Mouse (Mus musculus) midbrain, embryonic 10.5 days (tissue): Measurements from ENCODE around the gene Cadm4. TPM values are rescaled to one million over a fixed set of nuclear protein-coding genes. Genes with fewer than 3 reads are reported as not detected.
A peak's percentile ranks its signal among the peaks of the same experiment; 100 is the strongest.

Experiments used
- DNase-seq: peaks from one replicate; pipeline ENCODE4 v3.0.0-alpha.2; 2017; ENCODE audit warnings: low spot score
- H3K27ac ChIP-seq: fragments of 300-500 bp; sonication (generic); replicated peaks from 2 replicates; pipeline ENCODE4 v1.5.1; 2016; ENCODE audit warnings: mild to moderate bottlenecking
- H3K27me3 ChIP-seq: fragments of 300-500 bp; sonication (generic); 2 replicates; pipeline ENCODE4 v1.6.1; 2016; ENCODE audit warnings: low read depth, mild to moderate bottlenecking; ENCODE audit not compliant: poor library complexity, severe bottlenecking
- H3K36me3 ChIP-seq: fragments of 300-500 bp; sonication (generic); 2 replicates; pipeline ENCODE4 v1.6.1; 2016; ENCODE audit warnings: mild to moderate bottlenecking, moderate library complexity
- H3K4me1 ChIP-seq: fragments of 300-500 bp; sonication (generic); 2 replicates; pipeline ENCODE4 v1.6.1; 2016
- H3K4me3 ChIP-seq: fragments of 300-500 bp; sonication (generic); 2 replicates; pipeline ENCODE4 v1.5.1; 2016; ENCODE audit warnings: mild to moderate bottlenecking, moderate library complexity
- H3K9me3 ChIP-seq: fragments of 300-500 bp; sonication (generic); replicated peaks from 2 replicates; pipeline ENCODE4 v1.6.1; 2016; ENCODE audit warnings: mild to moderate bottlenecking
- WGBS: fragments of 180-500 bp; shearing (Covaris S2); methylation state at CpG from one replicate; pipeline ENCODE4 v1.1.7; 2016; 5-methylcytosine and 5-hydroxymethylcytosine counted together
- polyA plus RNA-seq: library from polyadenylated mRNA; unstranded; fragments of >200 nt; fragmentation: Nextera tagmentation; extraction: Ambion mirVana; gene quantifications from 2 replicates; pipeline ENCODE4 v1.2.1, GENCODE M21; 2016

The Cadm4 gene
- polyA plus RNA-seq, 1 experiment from 2014 or later = 10.0 TPM

GRCm38 (mm10) chr7:24454199-24454598 is 27.6 kb upstream of the Cadm4 start:
- no peaks in the 10 kb centered on the region for H3K4me1 ChIP-seq
- no peak overlapping the region for H3K27ac ChIP-seq
- H3K36me3 ChIP-seq = no peaks in the 10 kb centered on the region
- no peak overlapping the region for H3K4me3 ChIP-seq
- DNase-seq = no peak
- peaks cover 1% of the 10 kb centered on the region; the same call in 1 of the 2 replicates for H3K27me3 ChIP-seq
- 75% methylated on average over 2 of the region's 2 CpGs for WGBS
- no peaks in the 10 kb centered on the region for H3K9me3 ChIP-seq

- Histone ChIP-seq H3K27me3 (peaks cover 3% of the 10 kb centered on the region; the same call in 1 of the 2 replicates), H3K4me3 (no peak overlapping the region), H3K4me1 (no peaks in the 10 kb centered on the region), H3K9me3 (no peaks in the 10 kb centered on the region), H3K36me3 (no peaks in the 10 kb centered on the region), H3K27ac (no peak overlapping the region)
- DNase-seq = no peak
- 79% methylated on average over 5 of the region's 5 CpGs for WGBS
These were observed 26.1 kb upstream of the Cadm4 start for GRCm38 (mm10) chr7:24455726-24456125.

- Histone ChIP-seq H3K4me1 (peaks cover 8% of the 10 kb centered on the region), H3K36me3 (no peaks in the 10 kb centered on the region), H3K9me3 (no peaks in the 10 kb centered on the region), H3K27ac (no peak overlapping the region), H3K4me3 (no peak overlapping the region), H3K27me3 (peaks cover 13% of the 10 kb centered on the region)
- WGBS = 77% methylated on average over 10 of the region's 10 CpGs
- DNase-seq = no peak
These were observed 24.0 kb upstream of the Cadm4 start for GRCm38 (mm10) chr7:24457726-24458370.

GRCm38 (mm10) chr7:24459440-24459839 is 22.4 kb upstream of the Cadm4 start:
- Histone ChIP-seq H3K4me3 (no peak overlapping the region), H3K4me1 (peaks cover 12% of the 10 kb centered on the region), H3K36me3 (no peaks in the 10 kb centered on the region), H3K27ac (no peak overlapping the region), H3K27me3 (peaks cover 19% of the 10 kb centered on the region), H3K9me3 (no peaks in the 10 kb centered on the region)
- DNase-seq = no peak
- 85% methylated on average over 5 of the region's 5 CpGs for WGBS

DNA sequence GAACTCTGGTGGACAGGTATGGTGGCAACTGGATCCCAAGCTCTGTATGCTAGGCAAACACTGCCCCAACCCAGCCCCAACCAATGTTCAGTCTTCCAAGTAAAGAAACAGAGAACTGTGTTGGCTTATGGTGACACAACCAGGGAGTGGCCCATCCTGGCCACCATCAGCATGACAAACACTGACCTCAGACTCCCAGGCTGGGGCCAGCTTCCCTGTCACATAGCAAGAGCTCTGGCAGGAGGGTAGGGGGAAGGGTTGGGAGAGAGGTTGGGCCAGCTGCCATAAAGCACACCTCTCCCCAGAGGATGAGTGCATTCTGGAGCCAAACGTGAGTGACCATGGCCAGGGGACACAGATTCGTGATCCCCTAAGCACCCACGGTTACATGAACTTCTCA is 22.0 kb upstream of the Cadm4 start:
- no peaks in the 10 kb centered on the region for H3K36me3 ChIP-seq
- 67% methylated on average over 3 of the region's 3 CpGs for WGBS
- peaks cover 19% of the 10 kb centered on the region for H3K27me3 ChIP-seq

GRCm38 (mm10) chr7:24461376-24462051 is 20.3 kb upstream of the Cadm4 start:
- Histone ChIP-seq H3K27ac (no peak overlapping the region), H3K36me3 (no peaks in the 10 kb centered on the region), H3K27me3 (peaks cover 19% of the 10 kb centered on the region), H3K9me3 (no peaks in the 10 kb centered on the region), H3K4me3 (no peak overlapping the region), H3K4me1 (peaks cover 12% of the 10 kb centered on the region)
- no peak for DNase-seq
- 71% methylated on average over 14 of the region's 14 CpGs for WGBS

More for the DNA sequence above, 22.0 kb upstream of the Cadm4 start:
- Histone ChIP-seq H3K9me3 (no peaks in the 10 kb centered on the region), H3K4me1 (peaks cover 12% of the 10 kb centered on the region), H3K4me3 (no peak overlapping the region), H3K27ac (no peak overlapping the region)
- no peak for DNase-seq

DNA sequence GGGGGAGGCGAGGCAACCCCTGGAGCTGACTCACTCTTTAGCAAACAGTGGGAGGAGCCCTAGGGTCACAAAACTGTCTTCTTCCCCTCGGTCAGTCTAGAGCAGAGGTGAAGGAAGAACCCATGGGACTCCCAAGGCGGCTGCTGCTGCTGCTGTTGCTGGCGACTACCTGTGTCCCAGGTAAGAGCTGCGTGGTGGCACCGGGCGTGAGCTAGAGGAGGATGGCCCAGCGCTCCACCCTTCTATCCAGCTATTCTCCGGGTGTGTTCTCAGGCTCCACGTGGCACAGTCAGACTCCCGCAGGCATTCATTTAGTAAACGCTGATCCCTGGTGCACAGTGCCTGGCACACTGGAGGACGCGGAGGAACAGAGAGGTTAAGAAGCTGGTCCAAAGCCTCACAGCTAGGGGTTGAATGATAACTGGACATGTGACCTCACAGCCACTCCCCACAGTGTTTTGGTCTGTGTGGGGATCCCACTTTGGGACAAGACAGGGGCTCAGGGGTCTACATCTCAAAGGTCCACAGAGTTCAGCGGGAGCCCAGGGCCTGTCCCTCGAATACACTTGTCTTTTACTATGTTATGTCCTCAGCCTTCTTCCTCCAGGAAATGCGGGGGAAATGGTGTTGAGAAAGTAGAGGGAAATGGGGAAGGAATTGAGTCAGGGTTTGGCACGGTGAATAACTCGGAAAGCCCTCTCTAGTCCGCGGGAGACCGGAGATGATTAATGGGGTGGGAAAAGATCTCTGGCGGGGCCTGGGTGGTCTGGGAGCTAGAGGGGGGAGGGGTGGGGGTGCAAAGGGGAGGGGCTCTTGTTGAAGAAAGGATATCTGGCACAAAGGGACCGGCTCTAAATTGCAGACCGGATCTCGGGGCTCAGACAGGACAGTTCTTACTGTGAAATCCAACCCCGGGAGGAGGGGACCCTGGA is 19.2 kb upstream of the Cadm4 start, which contains the start of gene Plaur:
Gene Plaur, plus strand, starts transcription at position 97 of the 932 bp plus-strand sequence.
- Histone ChIP-seq H3K27ac (peak within 1 kb of the TSS; percentile 33; the same call in 1 of the 2 replicates), H3K4me3 (peak within 1 kb of the TSS; percentile 29), H3K9me3 (no peaks in the 10 kb centered on the region), H3K4me1 (peaks cover 12% of the 10 kb centered on the region), H3K36me3 (no peaks in the 10 kb centered on the region), H3K27me3 (peaks cover 19% of the 10 kb centered on the region)
- 13% methylated on average over 27 of the region's 27 CpGs for WGBS
- no peak for DNase-seq

DNA sequence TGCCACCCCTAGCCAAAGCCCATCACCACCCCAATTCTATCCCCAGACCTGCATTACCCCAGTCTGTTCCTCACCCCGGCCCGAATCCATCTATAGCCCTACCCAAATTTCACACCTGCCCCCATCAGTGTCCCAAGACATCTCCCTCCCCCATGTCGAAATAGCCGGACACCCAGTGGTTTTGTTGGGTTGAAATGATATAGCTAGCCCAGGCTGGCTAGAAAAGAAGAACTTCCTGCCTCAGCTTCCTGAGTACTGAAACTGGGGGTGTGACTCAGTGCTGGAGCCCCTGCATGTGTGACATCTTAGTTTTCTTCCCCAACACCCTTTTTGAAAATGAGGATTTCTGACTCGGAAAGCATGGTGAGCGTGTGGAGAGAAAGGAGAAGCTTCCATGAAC is 15.0 kb upstream of the Cadm4 start:
- peaks cover 15% of the 10 kb centered on the region for H3K27me3 ChIP-seq
- no peaks in the 10 kb centered on the region for H3K36me3 ChIP-seq
- H3K4me3 ChIP-seq = no peak overlapping the region
- DNase-seq = no peak
- 90% methylated on average over 6 of the region's 6 CpGs for WGBS
- peaks cover 12% of the 10 kb centered on the region for H3K4me1 ChIP-seq
- H3K27ac ChIP-seq = no peak overlapping the region
- H3K9me3 ChIP-seq = peaks cover 8% of the 10 kb centered on the region

GRCm38 (mm10) chr7:24467886-24468285 is 13.9 kb upstream of the Cadm4 start:
- peaks cover 4% of the 10 kb centered on the region for H3K4me1 ChIP-seq
- 88% methylated on average over 5 of the region's 5 CpGs for WGBS

GRCm38 (mm10) chr7:24469126-24469525 is 12.7 kb upstream of the Cadm4 start:
- H3K9me3 ChIP-seq = peaks cover 8% of the 10 kb centered on the region
- 81% methylated on average over 3 of the region's 3 CpGs for WGBS
- H3K27me3 ChIP-seq = no peaks in the 10 kb centered on the region
- 0 out of 2 replicates have a peak, but pooled peaks cover under 1% of the 10 kb centered on the region for H3K4me1 ChIP-seq
- no peak for DNase-seq
- H3K27ac ChIP-seq = no peak overlapping the region
- no peaks in the 10 kb centered on the region for H3K36me3 ChIP-seq
- H3K4me3 ChIP-seq = no peak overlapping the region

More at GRCm38 (mm10) chr7:24467886-24468285, 13.9 kb upstream of the Cadm4 start:
- no peak overlapping the region for H3K27ac ChIP-seq
- no peak overlapping the region for H3K4me3 ChIP-seq
- DNase-seq = no peak
- H3K27me3 ChIP-seq = peaks cover 5% of the 10 kb centered on the region; the same call in 1 of the 2 replicates
- no peaks in the 10 kb centered on the region for H3K36me3 ChIP-seq
- H3K9me3 ChIP-seq = peaks cover 8% of the 10 kb centered on the region

DNA sequence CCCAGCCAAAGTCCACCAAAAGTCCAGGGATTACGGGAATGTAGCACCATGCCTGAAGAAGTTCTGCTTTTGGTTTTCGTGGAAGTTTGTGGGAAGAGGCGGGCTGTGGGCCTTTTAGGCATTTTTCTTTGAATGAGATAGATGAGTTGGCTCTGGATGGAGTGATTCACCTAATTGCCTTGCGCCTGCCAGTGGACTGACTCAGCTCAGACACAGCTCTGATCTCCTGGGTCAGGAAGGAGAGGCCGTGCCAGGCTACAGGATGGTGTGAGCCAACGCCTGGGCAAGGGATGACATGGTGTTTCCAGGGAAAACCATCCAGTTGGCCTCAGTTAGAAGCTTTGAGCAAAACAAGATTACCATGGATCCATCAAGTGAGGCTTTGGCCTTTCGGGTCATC is 11.5 kb upstream of the Cadm4 start:
- no peak for DNase-seq
- WGBS = 95% methylated on average over 7 of the region's 7 CpGs
- peaks cover 5% of the 10 kb centered on the region; the same call in 1 of the 2 replicates for H3K4me1 ChIP-seq
- no peak overlapping the region for H3K4me3 ChIP-seq
- no peaks in the 10 kb centered on the region for H3K27me3 ChIP-seq
- H3K36me3 ChIP-seq = no peaks in the 10 kb centered on the region
- H3K9me3 ChIP-seq = peaks cover 8% of the 10 kb centered on the region
- H3K27ac ChIP-seq = no peak overlapping the region

GRCm38 (mm10) chr7:24472442-24472841 is 9.4 kb upstream of the Cadm4 start:
- Histone ChIP-seq H3K9me3 (peaks cover 8% of the 10 kb centered on the region), H3K27me3 (no peaks in the 10 kb centered on the region), H3K4me1 (peaks cover 5% of the 10 kb centered on the region; the same call in 1 of the 2 replicates), H3K27ac (no peak overlapping the region), H3K4me3 (no peak overlapping the region), H3K36me3 (no peaks in the 10 kb centered on the region)
- DNase-seq = no peak
- 88% methylated on average over 6 of the region's 6 CpGs for WGBS
